Mouse (Mus musculus) liver, embryonic 14.5 days (tissue): Measurements from ENCODE around the gene Gm21954. TPM values are rescaled to one million over a fixed set of nuclear protein-coding genes. Genes with fewer than 3 reads are reported as not detected.

Experiments
- ATAC-seq: fragments of 200-750 bp; cut with Nextera tagmentation; 2 replicates; pipeline ENCODE4 v1.8.0; 2017; ENCODE audit warnings: moderate number of reproducible peaks, mild to moderate bottlenecking, moderate library complexity; ENCODE audit not compliant: insufficient read depth
- DNase-seq, 3 experiments: peaks; one replicate each; pipeline ENCODE4 v3.0.0-alpha.2; 2012 to 2013; ENCODE audit warnings: low read depth in 3 of 3, low spot score in 3 of 3
- H3K27ac ChIP-seq: fragments of 300-500 bp; sonication (generic); 2 replicates; pipeline ENCODE4 v1.5.1; 2014; ENCODE audit warnings: moderate library complexity, mild to moderate bottlenecking, control low read depth, inconsistent platforms
- H3K27me3 ChIP-seq: fragments of 300-500 bp; sonication (generic); 2 replicates; pipeline ENCODE4 v1.6.1; 2014; ENCODE audit warnings: mild to moderate bottlenecking, low read length, moderate library complexity; ENCODE audit not compliant: control insufficient read depth, insufficient read depth
- H3K36me3 ChIP-seq: fragments of 300-500 bp; sonication (generic); replicated peaks from 2 replicates; pipeline ENCODE4 v1.6.1; 2014; ENCODE audit warnings: low read depth; ENCODE audit not compliant: control insufficient read depth, insufficient read depth
- H3K4me1 ChIP-seq, 2 experiments: fragments of 200-500 bp in 1 of 2; fragments of 300-500 bp in 1 of 2; sonication (generic) in 1 of 2; replicated peaks; 2 replicates each; pipeline ENCODE4 v1.6.1; 2012 to 2014; ENCODE audit warnings: antibody characterized with exemption in 1 of 2, inconsistent platforms in 1 of 2, low read length in 1 of 2; ENCODE audit not compliant: control insufficient read depth in 2 of 2, insufficient read depth in 2 of 2
- H3K4me2 ChIP-seq: fragments of 300-500 bp; sonication (generic); 2 replicates; pipeline ENCODE4 v1.6.1; 2014; ENCODE audit warnings: low read depth, mild to moderate bottlenecking, control low read depth, moderate library complexity
- H3K4me3 ChIP-seq, 2 experiments: fragments of 200-500 bp in 1 of 2; fragments of 300-500 bp in 1 of 2; sonication (generic) in 1 of 2; 2 replicates each; pipeline ENCODE4 v1.5.1; 2012 to 2014; ENCODE audit warnings: low read depth in 2 of 2, low read length in 2 of 2, mild to moderate bottlenecking in 2 of 2, control low read depth in 1 of 2, inconsistent platforms in 1 of 2, moderate library complexity in 1 of 2; ENCODE audit not compliant: insufficient read depth in 1 of 2
- H3K9ac ChIP-seq: fragments of 300-500 bp; sonication (generic); replicated peaks from 2 replicates; pipeline ENCODE4 v1.6.1; 2014; ENCODE audit warnings: mild to moderate bottlenecking, control low read depth, moderate library complexity
- H3K9me3 ChIP-seq: fragments of 300-500 bp; sonication (generic); 2 replicates; pipeline ENCODE4 v1.6.1; 2016; ENCODE audit warnings: low read length, mixed read lengths; ENCODE audit not compliant: control insufficient read depth
- CTCF ChIP-seq: IDR thresholded peaks from 2 replicates; pipeline ENCODE4 v1.5.1; 2016; ENCODE audit warnings: antibody characterized with exemption, low read depth, control low read depth
- EP300 ChIP-seq: IDR thresholded peaks from 2 replicates; pipeline ENCODE4 v1.6.1; 2016; ENCODE audit warnings: antibody characterized with exemption, low read depth
- WGBS: fragments of 180-500 bp; shearing (Covaris S2); extraction: QIAGEN DNeasy Blood & Tissue Kit; methylation state at CpG from one replicate; pipeline ENCODE4 v1.1.7; 2014; ENCODE audit not compliant: insufficient replicate concordance; 5-methylcytosine and 5-hydroxymethylcytosine counted together
- polyA plus RNA-seq, 2 experiments: library from polyadenylated mRNA; depleted of rRNA in 1 of 2; stranded (reverse) in 1 of 2; unstranded in 1 of 2; fragments of >200 nt; fragmentation: Nextera tagmentation in 1 of 2; extraction: Ambion mirVana in 1 of 2; gene quantifications; 2 replicates each; pipeline versions ENCODE4 v1.2.1 to v1.2.3; 2012 to 2014

Gene Gm21954
- polyA plus RNA-seq, 2 experiments = not detected

- Histone ChIP-seq H3K9me3 (no peaks in the 10 kb centered on the region), H3K27me3 (no peaks in the 10 kb centered on the region), H3K27ac (no peak overlapping the region), H3K4me3 (no peak overlapping the region), H3K9ac (no peak overlapping the region), H3K36me3 (no peaks in the 10 kb centered on the region), H3K4me1 (no peaks in the 10 kb centered on the region), H3K4me2 (no peak overlapping the region)
- ATAC-seq (no peak), DNase-seq (no peak)
- WGBS = 62% methylated on average over 6 of the region's 6 CpGs
- TF ChIP-seq CTCF (no peak), EP300 (no peak)
Observed at GRCm38 (mm10) chr3:55511658-55512057, 39.6 kb upstream of the Gm21954 start.

DNA sequence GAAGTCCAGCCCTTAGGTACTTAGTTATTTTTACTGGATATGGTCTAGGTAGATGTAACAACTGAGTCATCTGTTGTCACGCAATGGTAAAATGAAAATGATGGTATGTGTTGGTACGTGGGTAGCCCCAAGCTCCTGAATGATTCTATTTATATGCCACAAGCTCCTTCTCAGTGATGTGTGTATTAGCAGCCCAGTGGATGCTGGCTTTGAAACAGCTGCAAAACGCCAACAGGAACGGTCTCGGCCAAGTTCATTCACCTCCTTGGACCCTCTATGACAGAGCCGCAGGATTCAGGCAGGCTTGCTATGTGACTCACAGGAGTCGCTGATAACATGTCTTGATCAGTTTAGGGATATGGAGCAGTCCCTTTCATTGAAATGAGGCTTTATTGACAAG, 38.2 kb upstream of the Gm21954 start:
- Histone ChIP-seq H3K9me3 (no peaks in the 10 kb centered on the region), H3K9ac (no peak overlapping the region), H3K27ac (no peak overlapping the region), H3K4me3 (no peak overlapping the region), H3K27me3 (no peaks in the 10 kb centered on the region), H3K4me2 (no peak overlapping the region), H3K4me1 (no peaks in the 10 kb centered on the region), H3K36me3 (no peaks in the 10 kb centered on the region)
- 66% methylated on average over 7 of the region's 7 CpGs for WGBS
- ATAC-seq = no peak
- TF ChIP-seq CTCF = no peak
- no peak for DNase-seq

DNA sequence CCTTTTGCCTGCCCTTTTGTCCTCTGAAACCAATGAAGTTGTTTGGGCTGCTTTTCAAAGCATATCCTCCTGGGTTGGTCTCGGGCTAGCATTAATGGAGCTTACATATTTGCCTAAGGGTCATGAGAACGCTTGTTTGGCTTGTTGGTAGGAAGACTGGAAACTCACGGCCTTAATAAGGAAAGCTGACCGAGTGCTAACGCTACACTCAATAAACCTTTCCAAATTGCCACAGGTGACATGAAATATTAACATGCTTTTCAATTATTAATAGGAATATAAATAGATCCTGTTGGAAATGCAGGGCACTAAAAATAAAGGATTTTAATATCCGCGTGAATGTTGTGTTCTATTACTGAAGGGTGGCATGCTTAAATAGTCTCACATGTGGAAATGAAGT, 27.3 kb upstream of the Gm21954 start:
- no peak overlapping the region for H3K27ac ChIP-seq
- no peaks in the 10 kb centered on the region for H3K9me3 ChIP-seq
- no peaks in the 10 kb centered on the region for H3K27me3 ChIP-seq
- ATAC-seq = no peak
- TF ChIP-seq EP300 (no peak), CTCF (no peak)
- DNase-seq = no peak
- H3K4me3 ChIP-seq = no peak overlapping the region
- no peak overlapping the region for H3K9ac ChIP-seq
- no peaks in the 10 kb centered on the region for H3K4me1 ChIP-seq
- no peaks in the 10 kb centered on the region for H3K36me3 ChIP-seq
- H3K4me2 ChIP-seq = no peak overlapping the region
- WGBS = 67% methylated on average over 7 of the region's 7 CpGs

DNA sequence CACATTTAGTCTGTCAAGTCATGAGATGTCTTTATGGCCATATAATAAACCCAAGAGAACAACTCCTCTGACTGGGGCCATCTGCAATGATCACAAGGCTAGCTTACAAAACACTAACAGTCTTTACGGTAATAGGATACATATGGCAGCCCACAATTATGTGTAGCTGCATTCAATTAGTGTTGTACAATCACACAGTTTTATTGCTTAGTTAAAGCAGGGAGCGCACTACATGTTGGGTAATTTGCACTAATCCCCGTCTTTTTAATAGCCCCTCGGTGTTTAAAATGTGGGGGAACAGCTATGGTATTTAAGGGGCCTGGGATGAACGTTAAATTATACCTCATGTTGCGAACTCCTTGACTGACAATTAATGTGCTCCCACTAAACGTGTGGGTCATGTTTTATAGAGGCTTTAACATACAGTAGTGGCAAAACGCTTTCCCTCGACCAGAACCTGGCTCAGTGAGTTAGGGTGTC, 24.5 kb upstream of the Gm21954 start:
- no peaks in the 10 kb centered on the region for H3K4me1 ChIP-seq
- no peak for ATAC-seq
- TF ChIP-seq CTCF (no peak), EP300 (no peak)
- 67% methylated on average over 9 of the region's 9 CpGs for WGBS
- no peaks in the 10 kb centered on the region for H3K27me3 ChIP-seq
- H3K36me3 ChIP-seq = no peaks in the 10 kb centered on the region
- H3K9ac ChIP-seq = no peak overlapping the region
- no peak overlapping the region for H3K4me3 ChIP-seq
- no peak overlapping the region for H3K27ac ChIP-seq
- no peak overlapping the region for H3K4me2 ChIP-seq
- no peaks in the 10 kb centered on the region for H3K9me3 ChIP-seq
- no peak for DNase-seq

- H3K4me3 ChIP-seq = no peak overlapping the region
- no peaks in the 10 kb centered on the region for H3K27me3 ChIP-seq
- no peaks in the 10 kb centered on the region for H3K4me1 ChIP-seq
- ATAC-seq = no peak
- H3K9me3 ChIP-seq = no peaks in the 10 kb centered on the region
- H3K27ac ChIP-seq = no peak overlapping the region
- no peak for TF ChIP-seq EP300
- TF ChIP-seq CTCF = no peak
- DNase-seq = no peak
- no peak overlapping the region for H3K9ac ChIP-seq
- no peaks in the 10 kb centered on the region for H3K36me3 ChIP-seq
- H3K4me2 ChIP-seq = no peak overlapping the region
- WGBS = 51% methylated on average over 4 of the region's 4 CpGs
Observed at GRCm38 (mm10) chr3:55495866-55496265, 23.9 kb upstream of the Gm21954 start.

GRCm38 (mm10) chr3:55495231-55495630, 23.2 kb upstream of the Gm21954 start:
- Histone ChIP-seq H3K36me3 (no peaks in the 10 kb centered on the region), H3K4me2 (no peak overlapping the region), H3K27ac (no peak overlapping the region), H3K9ac (no peak overlapping the region), H3K4me3 (no peak overlapping the region), H3K9me3 (no peaks in the 10 kb centered on the region), H3K4me1 (no peaks in the 10 kb centered on the region), H3K27me3 (no peaks in the 10 kb centered on the region)
- 64% methylated on average over 7 of the region's 7 CpGs for WGBS
- DNase-seq (no peak), ATAC-seq (no peak)
- TF ChIP-seq EP300 (no peak), CTCF (no peak)
